Comparison of ENCODE assay signal across 12 mouse cellular contexts in the genomic region with DNA sequence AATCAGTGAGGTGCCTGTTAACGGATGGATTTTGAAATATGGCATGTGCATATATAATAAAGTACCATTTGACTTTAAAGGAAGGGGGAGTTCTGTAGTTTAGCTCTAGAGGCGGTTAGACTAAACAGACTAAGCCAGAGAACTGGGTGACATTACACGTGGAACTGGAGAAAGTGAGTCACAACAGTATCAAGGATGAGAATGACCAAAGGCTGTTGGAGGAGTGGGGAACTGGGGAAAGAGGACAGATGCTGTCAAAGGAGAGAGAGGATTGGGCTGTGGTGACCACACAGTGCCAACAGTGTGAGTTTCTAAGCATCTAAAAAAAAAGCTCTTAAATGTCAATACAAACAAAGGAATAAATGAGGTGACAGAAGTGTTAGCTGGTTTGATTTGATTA.
"Had no signal": no experiment of that assay in that cellular context is flagged by ENCODE, and none has a peak within 500 bp of the region (broad histone marks: within the 10 kb centered on the region; RNA-seq: fewer than 3 reads in every experiment).

No protein-coding gene starts in this region.

- DNase-seq: gastrocnemius, postnatal 14 days; heart, adult 18-20 months; heart, postnatal 10 days; heart, postnatal 4 days; kidney, adult 18-20 months; kidney, adult 8-10 months; kidney, postnatal 10 days; kidney, postnatal 25 days; kidney, postnatal 4 days; layer of hippocampus, adult 9-11 months; layer of hippocampus, postnatal 36 days; left cerebral cortex, postnatal 4 days had no signal
